Mouse (Mus musculus) heart, postnatal 0 days (tissue): ENCODE results near the gene Fcamr.

Experiments used
- CTCF ChIP-seq: IDR thresholded peaks from 2 replicates; pipeline ENCODE4 v1.5.1; 2016; ENCODE audit warnings: antibody characterized with exemption, control low read depth, low read depth
- EP300 ChIP-seq: IDR thresholded peaks from 2 replicates; pipeline ENCODE4 v1.6.1; 2016; ENCODE audit warnings: antibody characterized with exemption, low read depth

DNA sequence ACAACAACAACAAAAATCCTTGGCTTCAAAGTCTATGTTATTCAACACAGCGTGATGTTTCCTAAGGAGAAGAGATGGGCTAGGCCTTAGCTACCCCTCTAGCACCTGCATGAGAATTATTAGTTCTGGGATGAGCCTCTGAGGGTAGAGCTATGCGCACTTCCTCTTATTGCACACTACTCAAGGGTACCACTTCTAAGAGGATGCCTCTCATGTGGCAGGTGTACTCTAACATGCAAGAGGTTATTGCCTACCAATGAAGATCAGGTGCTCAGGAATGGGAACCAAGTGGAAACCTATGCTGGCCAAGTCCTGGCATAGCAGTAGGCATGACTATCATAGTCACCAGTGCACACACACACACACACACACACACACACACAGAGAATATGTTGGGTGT, 1.3 kb upstream of the Fcamr start:
- TF ChIP-seq CTCF = no peak
- no peak for TF ChIP-seq EP300
